Mouse (Mus musculus) granulocyte monocyte progenitor cell, adult 5-6 weeks (primary cell): ENCODE data around the gene Sorl1. TPM values are rescaled to one million over a fixed set of nuclear protein-coding genes. Genes with fewer than 3 reads are reported as not detected.

Experiments used
- ATAC-seq: replicated peaks from 2 replicates; pipeline ENCODE4 v1.8.0; 2016; ENCODE audit warnings: mild to moderate bottlenecking, moderate TSS enrichment, inconsistent platforms; ENCODE audit not compliant: poor library complexity, severe bottlenecking
- total RNA-seq, 2 experiments: library from RNA; stranded (forward) in 1 of 2; stranded (reverse) in 1 of 2; fragments of 200-712, 200-1000 nt in 1 of 2; fragments of >200 nt in 1 of 2; fragmentation: Nextera tagmentation in 1 of 2; gene quantifications; 2 replicates each; pipeline ENCODE4 v1.2.3; 2014 to 2017

Gene Sorl1
- total RNA-seq, 2 experiments from 2014 or later, result 22.0 to 45.2 TPM

DNA sequence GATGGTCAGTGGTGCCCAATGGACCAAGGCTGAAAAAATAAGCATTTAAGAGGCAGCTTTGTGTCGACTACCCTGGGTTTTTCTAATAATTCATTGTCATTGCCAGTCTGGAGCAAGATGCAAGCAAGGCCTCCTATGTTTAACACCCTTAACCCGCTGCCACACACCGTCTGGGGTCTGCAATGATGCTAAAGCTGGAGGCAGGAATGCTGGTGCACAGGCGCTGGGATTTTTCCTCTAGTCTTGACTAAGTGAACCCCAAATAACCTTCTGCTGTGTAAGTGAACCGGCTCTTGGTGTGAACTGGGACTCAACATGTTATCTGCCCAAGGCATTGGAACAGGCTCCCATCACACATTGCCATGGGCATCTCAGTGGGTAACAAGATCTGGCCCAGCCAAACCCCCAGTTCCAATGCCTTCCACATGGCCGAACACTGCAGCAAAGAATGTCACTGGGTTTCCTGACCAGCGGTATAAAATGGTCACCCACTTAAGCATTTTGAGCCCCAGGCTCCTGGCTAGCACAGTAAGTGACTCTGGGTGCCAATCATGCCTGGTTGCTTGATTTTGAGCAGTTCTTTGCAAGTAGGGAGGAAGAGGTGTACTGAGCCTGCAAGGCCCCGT is 186.6 kb downstream of the Sorl1 start:
- no peak for ATAC-seq

DNA sequence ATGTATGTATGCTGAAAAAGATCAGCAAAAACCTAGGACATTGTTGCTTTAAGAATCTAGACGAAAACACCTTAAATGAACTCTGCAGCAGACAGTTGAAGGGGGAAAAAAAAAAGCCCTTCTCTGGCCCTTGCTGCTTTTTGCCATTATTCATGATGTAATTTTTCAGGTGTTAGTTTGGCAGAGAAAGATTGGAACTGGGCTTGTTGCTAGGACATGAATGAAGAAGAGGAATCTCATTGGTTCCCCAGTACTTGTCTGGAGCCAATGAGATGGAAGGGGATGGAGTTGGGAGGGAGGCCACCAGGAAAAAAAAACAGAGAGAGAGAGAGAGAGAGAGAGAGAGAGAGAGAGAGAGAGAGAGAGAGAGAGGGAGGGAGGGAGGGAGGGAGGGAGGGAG is 187.5 kb downstream of the Sorl1 start:
- ATAC-seq, result no peak

DNA sequence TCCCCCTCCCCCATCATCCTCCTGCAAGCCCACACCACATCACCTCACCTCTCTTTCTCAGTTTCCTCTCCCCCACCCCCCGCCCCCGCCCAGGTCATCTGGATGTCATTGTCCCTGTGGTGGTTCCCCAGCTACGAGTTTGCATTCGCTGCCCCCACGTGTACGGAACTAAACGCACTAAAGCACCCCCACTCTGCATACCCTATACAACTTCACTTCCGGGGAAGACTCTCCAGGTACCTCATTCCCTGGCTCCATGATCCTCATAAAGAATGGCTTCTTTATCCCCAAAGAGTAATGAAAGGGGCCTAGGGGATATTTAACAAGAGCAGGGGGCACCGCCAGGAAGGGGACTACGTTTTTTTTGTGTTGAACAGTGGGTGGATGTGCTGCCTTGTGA is 188.1 kb downstream of the Sorl1 start:
- ATAC-seq, result no peak

GRCm38 (mm10) chr9:41935373-41935971 is 188.6 kb downstream of the Sorl1 start:
- ATAC-seq, result no peak

- no peak for ATAC-seq
Observed at GRCm38 (mm10) chr9:41934848-41935372, 189.2 kb downstream of the Sorl1 start.

GRCm38 (mm10) chr9:41929986-41930385 is 194.1 kb downstream of the Sorl1 start:
- ATAC-seq, result no peak

DNA sequence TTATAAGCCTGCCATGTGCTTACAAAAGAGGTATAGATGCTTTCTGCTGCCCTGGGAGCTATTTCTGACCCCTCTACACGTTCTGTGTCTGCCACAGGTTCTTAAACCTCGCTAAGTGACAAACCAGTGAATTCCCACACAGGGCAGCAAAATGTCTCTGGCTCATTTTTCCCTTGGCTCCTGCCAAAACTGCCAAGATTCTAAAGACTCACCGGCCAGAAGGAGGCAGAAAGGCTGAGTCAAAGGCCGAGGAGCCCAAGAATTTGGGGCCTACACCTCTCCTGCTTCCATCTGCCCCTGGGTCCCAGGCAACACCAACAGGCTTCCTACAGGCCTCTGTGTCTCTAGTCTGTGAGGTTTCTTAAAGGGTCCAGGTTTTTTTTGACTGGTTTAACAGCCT is 198.4 kb downstream of the Sorl1 start:
- ATAC-seq, result no peak

- ATAC-seq, result no peak
Observed at GRCm38 (mm10) chr9:41924140-41924539, 200.0 kb downstream of the Sorl1 start.

- no peak for ATAC-seq
Observed at GRCm38 (mm10) chr9:41922416-41922815, 201.7 kb downstream of the Sorl1 start.

- no peak for ATAC-seq
Observed at GRCm38 (mm10) chr9:41918657-41919380, 205.3 kb downstream of the Sorl1 start.

DNA sequence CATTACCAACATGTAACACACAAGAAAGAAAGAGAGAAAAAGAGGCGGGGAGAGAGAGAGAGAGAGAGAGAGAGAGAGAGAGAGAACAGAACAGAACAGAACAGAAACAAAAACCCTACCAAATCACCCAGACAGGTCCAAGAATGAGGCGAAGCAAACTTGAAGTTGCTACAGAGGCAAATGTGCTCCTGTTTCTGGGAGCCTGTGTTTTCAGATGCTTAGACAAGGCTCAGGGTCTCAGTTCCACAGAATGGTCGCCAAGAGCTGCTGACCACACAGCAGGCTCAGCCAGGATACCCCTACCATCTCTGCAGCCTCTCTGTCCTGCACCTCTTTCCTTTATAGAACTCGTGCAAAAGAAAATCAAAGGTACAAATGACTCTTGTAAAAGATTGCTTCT is 205.9 kb downstream of the Sorl1 start:
- no peak for ATAC-seq

GRCm38 (mm10) chr9:41915571-41915970 is 208.5 kb downstream of the Sorl1 start:
- no peak for ATAC-seq

Other genes starting within 250 kb of the Sorl1 start
- 12.3 and 14.4 TPM in 2 replicates for gene Sc5d, start 140.0 kb upstream of the Sorl1 start, total RNA-seq (2014; fragmentation: Nextera tagmentation)
- 20.1 and 29.9 TPM in 2 replicates for gene Sc5d, start 140.0 kb upstream of the Sorl1 start, total RNA-seq (2017)